Mouse (Mus musculus) liver, embryonic 15.5 days (tissue): ENCODE results near the gene Extl1. TPM values are rescaled to one million over a fixed set of nuclear protein-coding genes. Genes with fewer than 3 reads are reported as not detected.

ENCODE experiments used
- ATAC-seq: fragments of 200-750 bp; cut with Nextera tagmentation; 2 replicates; pipeline ENCODE4 v1.8.0; 2017; ENCODE audit warnings: moderate number of reproducible peaks, mild to moderate bottlenecking, moderate library complexity; ENCODE audit not compliant: insufficient read depth
- H3K27ac ChIP-seq: fragments of 300-500 bp; sonication (generic); replicated peaks from 2 replicates; pipeline ENCODE4 v1.5.1; 2015; ENCODE audit warnings: mild to moderate bottlenecking, inconsistent platforms
- H3K27me3 ChIP-seq: fragments of 300-500 bp; sonication (generic); 2 replicates; pipeline ENCODE4 v1.6.1; 2015; ENCODE audit warnings: mild to moderate bottlenecking, inconsistent platforms
- H3K36me3 ChIP-seq: fragments of 300-500 bp; sonication (generic); replicated peaks from 2 replicates; pipeline ENCODE4 v1.6.1; 2015; ENCODE audit warnings: moderate library complexity, mild to moderate bottlenecking, inconsistent platforms
- H3K4me1 ChIP-seq: fragments of 300-500 bp; sonication (generic); replicated peaks from 2 replicates; pipeline ENCODE4 v1.6.1; 2015; ENCODE audit warnings: inconsistent platforms
- H3K4me2 ChIP-seq: fragments of 300-500 bp; sonication (generic); 2 replicates; pipeline ENCODE4 v1.6.1; 2015; ENCODE audit warnings: moderate library complexity, mild to moderate bottlenecking, inconsistent platforms
- H3K4me3 ChIP-seq: fragments of 300-500 bp; sonication (generic); replicated peaks from 2 replicates; pipeline ENCODE4 v1.5.1; 2015; ENCODE audit warnings: mild to moderate bottlenecking, inconsistent platforms
- H3K9ac ChIP-seq: fragments of 300-500 bp; sonication (generic); 2 replicates; pipeline ENCODE4 v1.6.1; 2015; ENCODE audit warnings: moderate library complexity, mild to moderate bottlenecking, inconsistent platforms
- H3K9me3 ChIP-seq: fragments of 300-500 bp; sonication (generic); replicated peaks from 2 replicates; pipeline ENCODE4 v1.6.1; 2016; ENCODE audit warnings: inconsistent platforms
- WGBS: fragments of 180-500 bp; shearing (Covaris S2); methylation state at CpG from one replicate; pipeline ENCODE4 v1.1.7; 2015; ENCODE audit warnings: mixed read lengths; ENCODE audit not compliant: insufficient replicate concordance; 5-methylcytosine and 5-hydroxymethylcytosine counted together
- polyA plus RNA-seq: library from polyadenylated mRNA; unstranded; fragments of >200 nt; fragmentation: Nextera tagmentation; extraction: Ambion mirVana; gene quantifications from 2 replicates; pipeline ENCODE4 v1.2.1, GENCODE M21; 2015

Extl1 gene
- polyA plus RNA-seq, 1 experiment from 2014 or later = 0.09 TPM

DNA sequence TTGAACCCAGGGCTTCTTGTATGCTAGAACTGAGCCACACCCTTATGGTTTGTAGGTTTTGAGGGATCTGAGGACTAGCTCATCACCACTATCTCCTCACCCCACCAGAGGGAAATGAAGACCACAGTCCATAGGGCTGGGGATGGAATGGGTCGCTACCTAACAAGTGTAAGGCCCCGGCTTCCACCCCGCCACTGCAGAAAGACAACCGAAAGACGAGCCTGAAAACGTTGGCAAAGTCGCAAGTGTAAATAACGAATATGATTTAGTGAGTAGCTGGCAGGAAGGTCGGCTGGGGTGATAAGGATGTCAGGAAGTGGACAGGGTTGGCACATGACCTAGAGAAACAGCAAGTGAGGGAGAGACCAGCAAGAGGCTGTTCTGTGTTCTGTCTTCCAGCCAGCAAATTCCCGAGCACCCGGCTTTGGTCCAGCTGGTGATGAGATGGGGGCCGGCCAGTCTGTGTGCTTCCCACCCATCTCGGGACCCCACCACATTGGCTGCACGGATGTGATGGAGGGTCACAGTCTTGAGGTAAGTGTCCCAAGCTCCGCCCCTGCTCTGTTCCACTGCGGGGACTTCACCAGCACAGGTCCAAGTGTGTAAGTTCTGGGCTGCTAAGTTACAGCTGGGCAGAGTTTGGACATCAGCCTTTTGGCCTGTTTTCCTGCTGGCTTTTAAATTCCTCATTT is 19.1 kb upstream of the Extl1 start:
- 10% methylated on average over 16 of the region's 16 CpGs for WGBS
- Histone ChIP-seq H3K27me3 (peaks cover 23% of the 10 kb centered on the region), H3K4me2 (peak overlapping the region; percentile 81), H3K9me3 (no peaks in the 10 kb centered on the region), H3K4me1 (peaks cover 47% of the 10 kb centered on the region), H3K4me3 (no peak overlapping the region), H3K27ac (no peak overlapping the region), H3K9ac (no peak overlapping the region), H3K36me3 (0 out of 2 replicates have a peak, but pooled peaks cover 4% of the 10 kb centered on the region)
- no peak for ATAC-seq

DNA sequence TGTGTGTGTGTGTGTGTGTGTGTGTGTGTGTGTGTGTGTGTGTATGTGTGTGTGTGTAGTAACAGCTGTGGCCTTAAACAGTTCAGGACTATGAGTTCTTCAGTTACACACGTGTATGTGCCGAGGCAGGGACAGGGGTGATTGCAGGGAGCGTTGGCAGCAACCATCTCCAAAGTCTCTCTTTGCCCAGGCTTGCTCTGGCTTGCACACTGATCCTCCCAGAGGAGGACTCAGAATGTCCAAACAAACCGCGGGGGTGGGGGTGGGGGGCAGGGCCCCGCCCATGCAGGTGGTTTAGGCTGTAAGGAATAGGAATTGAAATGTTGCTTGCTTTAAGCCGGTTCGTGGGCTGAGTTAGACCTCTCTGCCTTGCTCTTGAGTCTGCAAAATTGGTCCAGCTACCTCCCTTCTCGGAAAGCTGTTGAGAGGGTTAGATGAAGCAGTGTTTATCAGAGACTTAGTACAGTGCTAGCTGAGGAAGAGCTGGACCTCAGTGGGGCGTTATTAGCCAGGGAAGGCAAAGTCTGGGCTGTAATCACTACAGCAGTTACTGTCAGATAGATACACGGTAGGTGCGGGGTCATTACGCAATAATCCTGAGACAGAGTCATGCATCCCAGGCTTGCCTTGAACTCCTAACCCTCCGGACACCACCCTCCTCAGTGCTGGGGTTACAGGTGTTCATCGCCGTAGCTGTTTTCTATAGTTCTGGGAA is 18.4 kb upstream of the Extl1 start:
- Histone ChIP-seq H3K27ac (no peak overlapping the region), H3K4me2 (peak overlapping the region; percentile 81), H3K4me3 (peak overlapping the region; percentile 49), H3K36me3 (0 out of 2 replicates have a peak, but pooled peaks cover 4% of the 10 kb centered on the region), H3K9me3 (no peaks in the 10 kb centered on the region), H3K9ac (peak overlapping the region; percentile 32; the same call in 1 of the 2 replicates), H3K4me1 (peaks cover 50% of the 10 kb centered on the region), H3K27me3 (peaks cover 23% of the 10 kb centered on the region)
- WGBS = 17% methylated on average over 16 of the region's 16 CpGs
- 0 out of 2 replicates have a peak, but pooled peaks have one; percentile 11 for ATAC-seq

DNA sequence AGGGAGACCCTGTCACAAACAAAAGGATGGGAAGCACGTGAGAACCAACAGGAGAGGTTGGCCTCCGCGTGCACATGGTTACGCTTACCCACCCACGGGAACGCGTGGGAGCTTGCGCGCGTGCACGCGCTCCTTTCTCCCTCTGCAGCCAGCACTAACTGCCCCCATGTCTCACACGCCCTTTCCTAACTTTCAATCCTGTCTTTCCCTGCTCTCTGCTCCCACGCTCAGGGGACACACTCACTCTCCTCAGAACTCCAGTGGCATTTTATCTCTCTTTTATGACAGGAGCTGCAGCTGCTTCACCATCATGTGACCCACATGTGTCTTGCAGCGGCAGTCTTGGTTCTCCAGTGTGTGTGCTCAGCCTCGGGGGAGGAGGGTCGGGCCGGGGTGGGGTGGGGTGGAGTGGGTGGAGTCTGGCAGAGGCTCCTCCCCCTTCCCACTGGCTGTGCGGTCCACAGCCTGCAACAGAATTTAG is 17.6 kb upstream of the Extl1 start:
- ATAC-seq = peak; percentile 64
- Histone ChIP-seq H3K27me3 (peaks cover 23% of the 10 kb centered on the region), H3K4me1 (peaks cover 55% of the 10 kb centered on the region), H3K9me3 (no peaks in the 10 kb centered on the region), H3K9ac (peak overlapping the region; percentile 32; the same call in 1 of the 2 replicates), H3K27ac (peak overlapping the region; percentile 48), H3K4me3 (peak overlapping the region; percentile 49), H3K4me2 (peak overlapping the region; percentile 81), H3K36me3 (0 out of 2 replicates have a peak, but pooled peaks cover 4% of the 10 kb centered on the region)
- WGBS = 5% methylated on average over 19 of the region's 19 CpGs

DNA sequence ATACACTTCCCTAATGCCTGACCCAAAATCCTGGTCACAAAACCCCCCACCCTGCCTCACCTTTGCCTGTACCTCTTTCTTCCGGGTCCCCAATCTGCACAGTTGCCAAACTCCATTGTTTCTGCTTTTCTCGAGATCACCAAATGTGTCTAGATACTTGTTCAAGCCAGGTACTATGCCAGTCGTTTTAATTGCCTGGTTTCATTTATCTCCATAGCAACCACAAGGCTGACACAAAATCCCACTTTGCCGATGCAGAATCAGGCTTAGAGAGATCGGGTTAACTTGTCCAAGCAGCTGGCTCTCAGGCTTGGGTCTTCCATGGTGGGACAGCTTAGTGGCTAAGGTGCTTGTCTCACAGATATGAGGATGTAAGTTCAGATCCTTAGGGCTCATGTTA is 16.6 kb upstream of the Extl1 start:
- H3K9ac ChIP-seq = no peak overlapping the region
- 30% methylated on average over 5 of the region's 5 CpGs for WGBS
- H3K9me3 ChIP-seq = no peaks in the 10 kb centered on the region
- H3K4me1 ChIP-seq = peaks cover 64% of the 10 kb centered on the region
- peaks cover 23% of the 10 kb centered on the region for H3K27me3 ChIP-seq
- no peak overlapping the region for H3K4me3 ChIP-seq
- no peak overlapping the region for H3K4me2 ChIP-seq
- H3K27ac ChIP-seq = no peak overlapping the region
- ATAC-seq = no peak
- 0 out of 2 replicates have a peak, but pooled peaks cover 3% of the 10 kb centered on the region for H3K36me3 ChIP-seq

DNA sequence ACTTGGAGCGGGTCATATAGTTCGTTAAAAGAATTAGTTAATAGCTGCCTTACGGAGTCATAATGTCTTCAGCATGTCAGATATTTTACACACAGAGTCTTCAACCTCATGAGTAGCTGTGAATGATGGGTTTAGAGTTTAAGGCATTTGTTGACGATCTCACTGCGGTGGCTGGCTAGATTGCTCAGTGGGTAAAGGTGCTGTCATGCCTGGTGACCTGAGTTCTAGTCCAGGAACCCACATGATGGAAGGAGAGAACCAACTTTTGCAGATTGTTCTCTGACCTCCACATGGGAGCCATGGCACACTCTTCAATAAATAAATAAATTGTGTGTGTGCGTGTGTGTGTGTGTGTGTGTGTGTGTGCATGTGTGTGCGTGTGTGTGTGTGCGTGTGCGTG is 14.1 kb upstream of the Extl1 start:
- peak overlapping the region; percentile 78; the same call in 1 of the 2 replicates for H3K27ac ChIP-seq
- ATAC-seq = no peak
- H3K27me3 ChIP-seq = peaks cover 8% of the 10 kb centered on the region
- peak overlapping the region; percentile 57; the same call in 1 of the 2 replicates for H3K4me3 ChIP-seq
- peaks cover 51% of the 10 kb centered on the region for H3K4me1 ChIP-seq
- no peak overlapping the region for H3K9ac ChIP-seq
- H3K36me3 ChIP-seq = no peaks in the 10 kb centered on the region
- H3K4me2 ChIP-seq = peak overlapping the region; percentile 80; the same call in 1 of the 2 replicates
- 75% methylated on average over 9 of the region's 9 CpGs for WGBS
- no peaks in the 10 kb centered on the region for H3K9me3 ChIP-seq

DNA sequence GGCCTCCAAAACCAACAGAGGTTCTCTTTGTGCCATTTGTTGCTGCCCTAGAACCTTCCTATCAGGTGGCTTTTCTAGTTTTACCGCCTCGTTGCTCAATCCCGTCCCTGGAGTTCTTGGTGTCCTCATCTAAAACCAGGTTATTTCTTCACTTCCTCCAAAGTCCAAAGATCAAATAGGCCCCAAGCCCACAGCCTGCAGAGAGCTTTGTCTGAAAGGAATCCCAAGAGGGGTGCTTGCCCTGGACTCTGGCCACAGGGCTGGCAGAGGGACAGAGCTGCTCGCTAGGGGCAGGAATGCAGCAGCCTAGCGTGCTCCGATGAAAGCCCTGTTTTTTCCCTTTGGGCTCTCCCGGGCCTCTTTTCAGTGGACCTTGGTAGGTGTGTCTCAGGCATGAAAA is 13.5 kb upstream of the Extl1 start:
- Histone ChIP-seq H3K36me3 (no peaks in the 10 kb centered on the region), H3K27ac (peak overlapping the region; percentile 78), H3K4me1 (peaks cover 44% of the 10 kb centered on the region), H3K4me2 (peak overlapping the region; percentile 80), H3K4me3 (peak overlapping the region; percentile 57), H3K27me3 (peaks cover 3% of the 10 kb centered on the region; the same call in 1 of the 2 replicates), H3K9ac (peak overlapping the region; percentile 58; the same call in 1 of the 2 replicates), H3K9me3 (no peaks in the 10 kb centered on the region)
- WGBS = 30% methylated on average over 7 of the region's 7 CpGs
- no peak for ATAC-seq

DNA sequence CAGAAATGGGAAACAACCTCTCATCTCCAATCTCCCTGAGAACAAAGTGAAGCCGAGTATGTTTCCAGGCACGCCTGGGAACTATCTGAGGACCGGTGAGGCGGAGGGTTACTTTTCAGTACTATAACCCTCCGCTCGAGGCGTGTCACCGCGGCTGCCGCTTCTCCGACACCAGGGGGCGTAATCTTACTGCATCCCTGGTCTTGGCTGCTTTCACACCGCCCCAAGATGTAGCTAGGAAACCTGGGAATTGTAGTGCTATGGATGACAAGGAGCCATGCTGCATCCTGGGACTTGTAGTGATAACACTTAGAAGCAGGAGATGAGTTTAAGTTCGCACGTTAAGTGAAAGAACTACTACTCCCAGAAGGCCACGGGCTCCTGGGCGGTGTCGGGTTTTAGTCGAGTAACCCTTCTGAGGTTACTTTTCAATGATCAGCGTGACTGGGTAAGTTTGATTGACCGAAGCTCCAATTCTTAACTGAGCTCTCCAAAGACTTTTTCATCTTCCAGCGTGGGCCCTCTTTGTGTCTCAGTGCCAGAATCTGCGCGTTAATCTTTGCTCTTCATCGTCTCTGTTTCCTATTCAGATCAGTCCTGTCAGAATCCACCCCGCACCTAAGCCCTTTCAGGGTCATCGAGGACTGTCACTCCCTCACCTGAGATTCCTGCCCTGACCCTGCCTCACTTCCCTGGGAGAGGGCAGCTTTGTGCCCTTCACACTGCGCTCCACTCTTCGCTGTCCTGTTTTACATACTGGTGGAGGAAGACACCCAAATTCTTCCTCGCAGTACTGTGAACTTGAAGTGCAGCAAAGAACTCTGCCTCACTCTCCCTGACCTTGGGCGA is 12.6 kb upstream of the Extl1 start, which contains the start of gene Pafah2:
Gene Pafah2 (plus strand): TSS at position 344 of the 849 bp plus-strand sequence.
- H3K9me3 ChIP-seq = no peaks in the 10 kb centered on the region
- H3K9ac ChIP-seq = peak within 1 kb of the TSS; percentile 58
- peak; percentile 96 for ATAC-seq
- H3K36me3 ChIP-seq = no peaks in the 10 kb centered on the region
- H3K4me2 ChIP-seq = peak within 1 kb of the TSS; percentile 80
- H3K27me3 ChIP-seq = peaks cover 3% of the 10 kb centered on the region; the same call in 1 of the 2 replicates
- 1% methylated on average over 31 of the region's 31 CpGs for WGBS
- H3K27ac ChIP-seq = peak within 1 kb of the TSS; percentile 78
- peaks cover 35% of the 10 kb centered on the region for H3K4me1 ChIP-seq
- peak within 1 kb of the TSS; percentile 57 for H3K4me3 ChIP-seq

DNA sequence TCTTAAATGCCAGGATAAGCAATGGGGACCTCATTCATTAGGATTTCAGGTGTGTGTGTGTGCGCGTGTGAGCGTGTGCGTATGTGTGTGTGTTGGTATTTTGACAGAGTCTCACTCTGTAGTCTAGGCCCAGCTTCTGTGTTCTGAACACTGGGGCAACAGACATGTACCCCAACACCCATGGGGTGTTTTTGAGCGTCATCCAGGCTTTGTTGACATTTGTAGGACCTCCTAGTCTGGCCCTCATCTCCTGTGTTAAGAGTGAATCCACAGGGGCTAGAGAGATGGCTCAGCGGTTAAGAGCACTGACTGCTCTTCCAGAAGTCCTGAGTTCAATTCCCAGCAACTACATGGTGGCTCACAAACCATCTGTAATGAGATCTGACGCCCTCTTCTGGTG is 11.5 kb upstream of the Extl1 start:
- Histone ChIP-seq H3K4me3 (no peak overlapping the region), H3K4me2 (no peak overlapping the region), H3K9me3 (no peaks in the 10 kb centered on the region), H3K36me3 (no peaks in the 10 kb centered on the region), H3K27me3 (peaks cover 3% of the 10 kb centered on the region; the same call in 1 of the 2 replicates), H3K4me1 (peaks cover 26% of the 10 kb centered on the region), H3K9ac (no peak overlapping the region), H3K27ac (no peak overlapping the region)
- ATAC-seq = no peak
- 81% methylated on average over 7 of the region's 7 CpGs for WGBS

DNA sequence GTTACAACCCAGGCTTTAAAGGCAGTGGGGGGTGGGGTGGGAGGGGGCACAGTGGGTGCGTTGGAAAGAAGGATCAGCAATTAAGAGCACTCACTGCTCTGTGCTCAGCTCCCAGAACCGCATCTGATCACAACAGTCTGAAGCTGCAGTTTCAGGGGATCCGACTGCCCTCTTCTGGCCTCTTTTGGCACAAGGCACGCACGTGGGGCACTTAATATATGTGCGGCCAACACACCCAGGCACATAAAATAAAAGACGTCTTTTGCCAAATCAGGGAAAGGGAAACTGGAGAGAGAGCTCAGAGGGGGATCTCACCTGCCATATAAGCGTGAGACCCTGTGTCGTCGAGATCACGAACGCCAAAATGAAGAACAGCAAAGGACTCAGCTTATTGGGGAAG is 9.4 kb upstream of the Extl1 start:
- peaks cover 19% of the 10 kb centered on the region for H3K4me1 ChIP-seq
- no peak overlapping the region for H3K27ac ChIP-seq
- H3K36me3 ChIP-seq = no peaks in the 10 kb centered on the region
- no peak overlapping the region for H3K9ac ChIP-seq
- WGBS = 27% methylated on average over 12 of the region's 12 CpGs
- peaks cover 3% of the 10 kb centered on the region; the same call in 1 of the 2 replicates for H3K27me3 ChIP-seq
- H3K4me2 ChIP-seq = no peak overlapping the region
- H3K9me3 ChIP-seq = no peaks in the 10 kb centered on the region
- H3K4me3 ChIP-seq = no peak overlapping the region
- ATAC-seq = no peak

DNA sequence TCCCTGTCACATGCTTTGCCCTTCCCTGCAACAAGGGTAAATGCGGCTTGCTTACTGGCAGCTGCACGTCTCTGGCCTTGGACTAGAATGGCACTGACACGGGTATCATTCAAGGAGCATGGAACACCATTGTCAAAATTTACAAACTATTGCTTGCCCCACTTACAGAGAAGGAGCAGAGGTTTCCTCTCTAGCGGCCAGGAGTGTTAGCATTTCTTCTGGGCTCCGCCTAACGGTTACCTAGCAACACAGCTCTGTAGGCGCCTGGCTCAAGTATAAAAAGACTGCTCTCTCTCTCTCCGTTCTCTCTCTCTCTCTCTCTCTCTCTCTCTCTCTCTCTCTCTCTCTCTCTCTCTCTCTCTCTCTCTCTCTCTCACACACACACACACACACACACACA is 8.9 kb upstream of the Extl1 start:
- no peaks in the 10 kb centered on the region for H3K36me3 ChIP-seq
- H3K27ac ChIP-seq = no peak overlapping the region
- peaks cover 17% of the 10 kb centered on the region for H3K4me1 ChIP-seq
- no peak overlapping the region for H3K4me3 ChIP-seq
- WGBS = 23% methylated on average over 8 of the region's 8 CpGs
- no peak overlapping the region for H3K4me2 ChIP-seq
- H3K27me3 ChIP-seq = peaks cover 3% of the 10 kb centered on the region; the same call in 1 of the 2 replicates
- H3K9me3 ChIP-seq = no peaks in the 10 kb centered on the region
- ATAC-seq = no peak
- H3K9ac ChIP-seq = no peak overlapping the region
